Mouse (Mus musculus) neural tube, embryonic 10.5 days (tissue): ENCODE data around the gene 0610010F05Rik.
"Not testable (repeated sequence)": the region's sequence is repeated elsewhere in the genome, so short reads cannot be mapped to it uniquely, and the experiment has no call there.

ENCODE experiments used
- DNase-seq: peaks from one replicate; pipeline ENCODE4 v3.0.0-alpha.2; 2017; ENCODE audit warnings: low spot score; ENCODE audit errors: extremely low spot score

The 0610010F05Rik gene

GRCm38 (mm10) chr11:23632945-23633878 is at the start of gene 0610010F05Rik:
Gene 0610010F05Rik (minus strand): TSS chr11:23633639.
- peak; percentile 89 for DNase-seq

GRCm38 (mm10) chr11:23682561-23682960 is 49.1 kb upstream of the 0610010F05Rik start:
- no peak for DNase-seq

GRCm38 (mm10) chr11:23680435-23680950 is 47.1 kb upstream of the 0610010F05Rik start:
- DNase-seq: no peak

DNA sequence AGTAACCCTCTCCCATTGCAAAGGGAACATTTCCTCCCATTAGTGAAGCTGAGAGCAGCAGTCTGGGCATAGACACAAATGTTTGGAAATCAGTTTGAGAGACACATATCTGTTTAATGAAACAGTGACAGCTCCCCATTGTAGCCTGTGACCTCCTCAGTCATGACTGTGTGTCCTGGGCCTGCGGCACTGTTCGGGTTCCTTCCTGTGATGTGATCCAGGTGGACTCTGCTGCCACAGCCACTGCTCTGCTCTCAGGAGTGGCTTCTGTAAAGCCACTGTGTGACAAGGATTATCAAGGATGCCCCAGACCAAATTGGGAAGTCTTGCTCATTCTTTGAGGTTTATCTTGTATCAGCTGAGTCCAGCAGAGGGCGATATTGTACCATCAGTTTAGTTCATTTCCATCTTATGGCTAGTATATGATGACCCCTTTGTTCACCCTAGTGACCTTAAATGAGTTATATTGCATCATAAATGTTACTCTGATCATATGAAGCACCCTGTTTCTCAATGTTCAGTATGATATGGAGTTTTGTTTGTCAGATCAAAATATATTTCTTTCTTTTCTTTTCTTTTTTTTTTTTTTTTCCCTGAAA is 45.7 kb upstream of the 0610010F05Rik start:
- peak; percentile 63 for DNase-seq

GRCm38 (mm10) chr11:23676100-23676499 is 42.7 kb upstream of the 0610010F05Rik start:
- DNase-seq: no peak

GRCm38 (mm10) chr11:23672256-23672749 is 38.9 kb upstream of the 0610010F05Rik start:
- DNase-seq: no peak

- no peak for DNase-seq
These were observed 33.7 kb upstream of the 0610010F05Rik start for GRCm38 (mm10) chr11:23667128-23667527.

DNA sequence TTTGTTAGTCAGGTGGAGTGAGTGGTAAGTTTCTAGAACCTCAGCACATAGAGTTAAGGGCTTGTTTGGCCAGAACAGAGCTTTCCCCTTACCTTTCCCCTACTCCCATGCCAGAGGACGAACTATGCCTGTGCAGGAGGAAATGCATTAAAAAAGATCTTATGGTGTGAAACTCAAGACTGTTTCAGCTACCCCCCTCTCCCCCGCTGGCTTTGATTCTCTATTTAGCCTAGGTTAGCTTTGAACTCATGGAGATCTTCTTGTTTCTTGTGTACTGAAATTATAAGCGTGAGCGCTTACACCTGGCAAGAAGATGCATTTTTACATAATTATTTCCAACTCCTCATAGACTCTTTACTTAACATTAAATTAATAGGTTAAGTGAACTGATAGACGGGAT is 33.1 kb upstream of the 0610010F05Rik start:
- DNase-seq: no peak

DNA sequence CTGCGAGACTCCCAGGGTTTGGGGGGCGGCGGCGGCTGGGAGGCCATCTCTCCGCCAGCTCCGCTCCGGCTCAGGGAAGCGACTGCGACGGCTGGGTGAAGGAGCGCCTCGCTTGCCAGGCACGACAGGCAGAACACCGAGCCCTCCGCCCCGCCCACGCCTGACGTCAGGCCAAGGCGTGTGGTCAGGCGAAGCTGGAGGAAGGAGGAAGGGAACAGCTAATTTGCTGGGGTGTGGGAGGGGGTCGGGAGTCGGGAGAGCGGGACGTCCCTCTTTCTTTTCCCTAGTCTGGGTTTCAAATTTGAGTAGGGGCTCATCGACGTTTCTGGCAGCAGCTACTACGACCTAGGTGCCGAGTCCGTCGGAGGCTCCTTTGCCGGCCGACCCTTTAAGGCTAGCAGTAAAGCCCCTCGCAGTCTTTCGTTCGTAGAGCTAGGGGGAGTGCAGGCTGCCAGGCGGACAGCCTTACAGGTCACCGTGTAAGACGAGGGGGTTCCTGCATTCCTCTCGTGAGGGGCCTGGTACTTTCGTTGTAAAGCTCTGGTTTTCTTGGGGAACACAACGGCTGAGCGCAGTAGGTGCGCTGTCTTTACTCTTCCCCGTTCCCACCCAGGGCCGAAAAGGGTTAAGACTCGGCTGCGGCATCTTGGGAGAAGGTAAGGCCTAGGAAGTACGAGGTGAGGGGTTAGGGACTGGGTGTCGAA is 32.5 kb upstream of the 0610010F05Rik start, which contains the start of gene Pex13:
Gene Pex13, minus strand, starts transcription at position 162 of the 704 bp plus-strand sequence.
- DNase-seq: peak; percentile 97

- DNase-seq: no peak
These were observed 31.9 kb upstream of the 0610010F05Rik start, which contains the start of gene Pus10 for GRCm38 (mm10) chr11:23665311-23665786. Gene Pus10 (plus strand): TSS chr11:23665674.

GRCm38 (mm10) chr11:23664232-23664631 is 30.8 kb upstream of the 0610010F05Rik start:
- no peak for DNase-seq

GRCm38 (mm10) chr11:23657791-23658190 is 24.4 kb upstream of the 0610010F05Rik start:
- DNase-seq: no peak

GRCm38 (mm10) chr11:23653666-23654065 is 20.2 kb upstream of the 0610010F05Rik start:
- DNase-seq: no peak

GRCm38 (mm10) chr11:23647835-23648234 is 14.4 kb upstream of the 0610010F05Rik start:
- DNase-seq: no peak

DNA sequence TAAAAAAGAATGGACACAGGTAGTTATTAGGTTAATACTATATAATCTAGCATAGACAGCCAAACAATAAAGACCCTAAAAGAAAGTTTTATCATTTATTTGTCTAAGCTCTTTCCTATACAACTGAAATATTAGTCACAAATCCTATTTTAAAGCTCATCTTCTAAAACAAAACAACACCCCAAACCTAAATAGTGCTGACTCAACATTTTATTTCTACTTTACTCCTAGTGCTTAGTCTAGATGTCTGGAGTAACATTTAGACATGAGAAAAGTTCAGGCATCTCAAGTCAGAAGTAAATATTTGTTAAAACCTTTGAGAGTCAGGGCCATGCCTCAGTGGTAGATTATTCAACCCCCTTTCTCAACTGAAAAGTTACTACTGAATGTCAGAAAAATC is 14.0 kb upstream of the 0610010F05Rik start:
- no peak for DNase-seq

DNA sequence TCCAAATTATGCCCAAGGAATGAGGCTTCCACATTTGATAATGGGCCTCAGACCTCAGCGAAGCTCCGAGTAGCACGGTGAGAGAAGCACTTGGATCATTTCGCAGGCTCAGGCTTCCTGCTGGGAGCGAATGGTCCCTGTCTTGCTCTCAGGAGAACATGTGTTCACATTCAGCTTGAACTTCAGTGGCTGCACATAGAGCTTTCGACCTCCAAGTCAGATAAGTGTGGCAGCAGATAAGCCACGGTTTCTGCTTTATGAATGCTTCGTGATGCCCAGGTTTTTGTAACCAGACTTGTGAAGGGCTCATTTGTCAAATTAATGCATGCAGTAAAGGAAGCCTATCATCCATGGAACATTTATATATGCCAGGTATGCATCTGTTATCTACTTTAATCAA is 1.1 kb upstream of the 0610010F05Rik start:
- DNase-seq: no peak

GRCm38 (mm10) chr11:23633879-23634215 is 408 bp upstream of the 0610010F05Rik start:
- DNase-seq: no peak

DNA sequence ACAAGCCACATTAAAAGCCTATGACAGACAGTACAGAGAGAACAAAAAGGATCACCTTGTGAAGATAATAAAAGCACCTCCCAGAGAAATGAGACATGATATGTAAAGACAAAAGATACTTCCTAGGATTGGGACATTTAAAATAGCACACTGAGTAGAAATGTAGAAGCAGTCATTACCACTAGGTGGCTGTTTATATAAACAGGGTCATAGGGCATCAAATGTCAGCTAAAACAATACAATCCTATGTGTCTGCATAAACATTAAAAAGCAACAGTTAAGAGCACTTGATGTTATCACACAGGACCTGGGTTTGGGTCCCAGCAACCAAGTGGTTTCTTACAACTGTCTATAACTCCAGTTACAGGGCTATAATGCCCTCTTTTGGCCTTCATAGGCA is 2.8 kb downstream of the 0610010F05Rik start:
- no peak for DNase-seq

- DNase-seq: no peak
These were observed 14.4 kb downstream of the 0610010F05Rik start for GRCm38 (mm10) chr11:23618995-23619394.

- no peak for DNase-seq
These were observed 18.9 kb downstream of the 0610010F05Rik start for GRCm38 (mm10) chr11:23614546-23614945.

GRCm38 (mm10) chr11:23607291-23607690 is 26.1 kb downstream of the 0610010F05Rik start:
- not testable (repeated sequence) for DNase-seq
